Mouse (Mus musculus) embryonic facial prominence, embryonic 14.5 days (tissue): ENCODE measurements at regions not wholly inside any gene's neighbourhood (a gene's known extent, or its start where the extent isn't known, plus 50 kb on each side); places are given as distances from the start of the nearest gene placed in this dataset.

Experiments used
- ATAC-seq: fragments of 200-750 bp; cut with Nextera tagmentation; 2 replicates; pipeline ENCODE4 v1.8.0; 2017; ENCODE audit warnings: low read depth, moderate number of reproducible peaks, moderate TSS enrichment
- DNase-seq: peaks from one replicate; pipeline ENCODE4 v3.0.0-alpha.2; 2015; ENCODE audit warnings: low spot score
- H3K27ac ChIP-seq: fragments of 300-500 bp; sonication (generic); replicated peaks from 2 replicates; pipeline ENCODE4 v1.5.1; 2014; ENCODE audit warnings: low read depth, mild to moderate bottlenecking, low read length, moderate library complexity
- H3K27me3 ChIP-seq: fragments of 300-500 bp; sonication (generic); replicated peaks from 2 replicates; pipeline ENCODE4 v1.6.1; 2014; ENCODE audit warnings: low read length; ENCODE audit not compliant: control insufficient read depth, insufficient read depth
- H3K36me3 ChIP-seq: fragments of 300-500 bp; sonication (generic); 2 replicates; pipeline ENCODE4 v1.6.1; 2014; ENCODE audit warnings: low read length, mixed read lengths; ENCODE audit not compliant: control insufficient read depth, insufficient read depth
- H3K4me1 ChIP-seq: fragments of 300-500 bp; sonication (generic); 2 replicates; pipeline ENCODE4 v1.6.1; 2014; ENCODE audit warnings: antibody characterized with exemption, low read length; ENCODE audit not compliant: control insufficient read depth, insufficient read depth
- H3K4me2 ChIP-seq: fragments of 300-500 bp; sonication (generic); 2 replicates; pipeline ENCODE4 v1.6.1; 2014; ENCODE audit warnings: low read depth, mild to moderate bottlenecking, low read length, moderate library complexity, mixed read lengths
- H3K4me3 ChIP-seq: fragments of 300-500 bp; sonication (generic); 2 replicates; pipeline ENCODE4 v1.5.1; 2014; ENCODE audit warnings: low read depth, mild to moderate bottlenecking, low read length
- H3K9ac ChIP-seq: fragments of 300-500 bp; sonication (generic); 2 replicates; pipeline ENCODE4 v1.6.1; 2014; ENCODE audit warnings: low read depth, mild to moderate bottlenecking, low read length, moderate library complexity, mixed read lengths
- H3K9me3 ChIP-seq: fragments of 300-500 bp; sonication (generic); 2 replicates; pipeline ENCODE4 v1.6.1; 2016; ENCODE audit warnings: low read length; ENCODE audit not compliant: control insufficient read depth
- WGBS: fragments of 180-500 bp; shearing (Covaris S2); extraction: QIAGEN DNeasy Blood & Tissue Kit; methylation state at CpG from one replicate; pipeline ENCODE4 v1.1.7; 2014; 5-methylcytosine and 5-hydroxymethylcytosine counted together

- WGBS: 78% methylated on average over 3 of the region's 3 CpGs
- ATAC-seq (no peak), DNase-seq (no peak)
- no peaks in the 10 kb centered on the region for H3K4me1 ChIP-seq
- H3K4me2 ChIP-seq: no peak overlapping the region
- H3K27ac ChIP-seq: no peak overlapping the region
- H3K9me3 ChIP-seq: no peaks in the 10 kb centered on the region
- no peaks in the 10 kb centered on the region for H3K36me3 ChIP-seq
- H3K9ac ChIP-seq: no peak overlapping the region
- H3K27me3 ChIP-seq: no peaks in the 10 kb centered on the region
- H3K4me3 ChIP-seq: no peak overlapping the region
These were observed 483.3 kb downstream of the Sox2 start for GRCm38 (mm10) chr3:35133477-35133876.

DNA sequence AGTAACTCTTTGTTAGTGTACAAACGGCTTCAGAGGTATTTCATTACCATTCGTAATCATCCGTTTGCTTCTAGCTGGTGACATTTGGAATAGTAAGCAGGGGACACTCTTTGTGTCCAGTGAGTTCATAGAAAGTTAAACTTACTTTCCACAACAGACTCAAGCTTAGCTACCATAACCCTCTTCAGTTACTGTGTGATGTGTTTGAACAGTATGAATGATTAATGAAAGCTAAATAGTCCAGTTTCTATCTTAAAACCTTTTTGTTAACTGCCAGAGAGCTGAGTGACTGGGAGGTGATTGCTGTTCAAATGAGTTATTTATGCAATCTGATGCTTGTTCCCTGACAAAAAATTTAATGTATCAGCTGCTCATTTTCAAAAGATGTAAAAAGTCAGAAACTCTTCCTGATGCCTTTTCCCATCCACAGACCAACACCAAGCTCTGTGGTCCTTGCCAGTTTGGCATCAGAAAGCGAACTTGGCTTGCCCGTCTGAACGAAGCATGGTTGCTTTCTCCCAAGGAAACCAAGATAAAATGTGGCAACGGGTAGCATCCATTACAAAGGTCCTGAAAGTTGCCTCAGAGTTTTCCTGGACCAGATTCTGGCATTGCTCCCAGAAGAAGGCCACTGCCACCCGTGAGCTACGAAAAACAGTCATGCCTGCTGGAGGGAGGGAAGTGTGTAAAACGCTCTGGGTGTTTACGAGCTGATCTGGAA lies 491.5 kb downstream of the Sox2 start:
- H3K9me3 ChIP-seq: 0 out of 2 replicates have a peak, but pooled peaks cover 6% of the 10 kb centered on the region

DNA sequence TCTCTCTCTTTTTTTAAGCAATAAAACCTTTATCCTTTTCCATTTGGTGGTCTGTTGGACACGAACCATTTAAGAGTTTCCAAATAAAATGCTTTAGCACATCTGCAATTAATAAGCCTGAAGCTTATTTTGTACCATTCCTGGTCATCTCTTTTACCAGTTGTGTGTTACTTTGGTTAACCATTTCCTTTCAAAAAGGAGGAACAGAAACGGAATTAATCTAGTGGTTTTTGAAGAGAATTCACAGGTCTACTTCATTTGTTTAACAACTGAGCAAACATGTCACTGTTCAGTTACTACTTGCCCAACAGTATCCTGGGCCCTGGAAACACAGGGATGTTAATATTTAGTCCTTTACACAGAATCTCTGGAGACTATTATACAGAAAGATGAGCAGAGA lies 492.5 kb downstream of the Sox2 start:
- ATAC-seq: no peak
- H3K4me3 ChIP-seq: no peak overlapping the region
- H3K9me3 ChIP-seq: 0 out of 2 replicates have a peak, but pooled peaks cover 6% of the 10 kb centered on the region
- no peaks in the 10 kb centered on the region for H3K27me3 ChIP-seq
- no peak overlapping the region for H3K27ac ChIP-seq
- H3K9ac ChIP-seq: no peak overlapping the region
- no peaks in the 10 kb centered on the region for H3K36me3 ChIP-seq
- no peaks in the 10 kb centered on the region for H3K4me1 ChIP-seq
- 39% methylated on average over 2 of the region's 2 CpGs for WGBS
- no peak overlapping the region for H3K4me2 ChIP-seq
- DNase-seq: no peak

More for the DNA sequence above, 491.5 kb downstream of the Sox2 start:
- DNase-seq: no peak
- H3K9ac ChIP-seq: no peak overlapping the region
- H3K36me3 ChIP-seq: no peaks in the 10 kb centered on the region
- H3K27me3 ChIP-seq: no peaks in the 10 kb centered on the region
- H3K4me1 ChIP-seq: no peaks in the 10 kb centered on the region
- H3K27ac ChIP-seq: no peak overlapping the region
- ATAC-seq: no peak
- H3K4me3 ChIP-seq: no peak overlapping the region
- no peak overlapping the region for H3K4me2 ChIP-seq
- 64% methylated on average over 11 of the region's 11 CpGs for WGBS

DNA sequence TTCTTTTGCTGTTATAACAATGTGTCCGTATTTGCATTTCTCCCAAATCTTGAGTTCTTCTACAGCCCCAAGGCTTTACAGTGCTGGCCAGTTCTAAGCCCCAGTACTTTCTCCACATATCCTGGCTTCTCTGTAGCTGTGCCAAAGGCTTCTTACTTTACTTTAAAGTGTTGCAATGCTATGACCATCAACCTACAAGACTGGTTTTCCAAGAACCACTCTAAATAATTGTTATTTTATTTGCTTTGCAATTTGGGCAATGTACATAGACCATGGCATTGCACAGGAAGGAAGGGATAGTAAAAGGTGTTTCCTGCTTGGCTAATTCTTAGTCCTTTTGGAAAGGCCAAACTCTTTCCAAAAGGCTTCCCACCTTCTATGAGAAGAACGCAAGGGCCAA lies 495.4 kb downstream of the Sox2 start:
- DNase-seq (no peak), ATAC-seq (no peak)
- Histone ChIP-seq H3K4me1 (no peaks in the 10 kb centered on the region; the same call in 1 of the 2 replicates), H3K36me3 (no peaks in the 10 kb centered on the region), H3K9me3 (0 out of 2 replicates have a peak, but pooled peaks cover 6% of the 10 kb centered on the region), H3K9ac (no peak overlapping the region), H3K4me3 (no peak overlapping the region), H3K4me2 (no peak overlapping the region), H3K27me3 (no peaks in the 10 kb centered on the region), H3K27ac (no peak overlapping the region)
- WGBS: 90% methylated on average over 2 of the region's 2 CpGs

DNA sequence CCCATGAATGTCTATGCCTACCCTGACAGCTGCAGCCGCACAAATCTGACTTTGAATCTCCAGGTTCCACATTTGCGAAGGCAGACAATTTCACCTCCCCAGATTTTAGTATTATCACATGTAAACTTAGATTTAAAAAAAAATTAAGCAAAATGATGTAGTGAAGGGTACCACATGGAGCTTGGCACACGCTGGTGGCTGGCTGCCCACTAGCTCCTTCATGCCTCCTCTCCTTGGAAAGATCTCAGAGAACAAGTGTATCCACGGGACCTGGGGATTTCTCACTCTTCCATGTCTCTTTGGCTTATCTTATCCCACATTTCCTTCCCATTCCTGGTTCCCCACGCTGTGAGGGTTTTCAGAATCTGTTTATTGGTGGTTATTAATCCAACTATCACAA lies 496.5 kb downstream of the Sox2 start:
- H3K27me3 ChIP-seq: no peaks in the 10 kb centered on the region
- no peak overlapping the region for H3K27ac ChIP-seq
- ATAC-seq: no peak
- 0 out of 2 replicates have a peak, but pooled peaks cover 6% of the 10 kb centered on the region for H3K9me3 ChIP-seq
- no peaks in the 10 kb centered on the region; the same call in 1 of the 2 replicates for H3K4me1 ChIP-seq
- no peak overlapping the region for H3K4me2 ChIP-seq
- DNase-seq: no peak
- no peak overlapping the region for H3K9ac ChIP-seq
- WGBS: 85% methylated on average over 5 of the region's 5 CpGs
- no peaks in the 10 kb centered on the region for H3K36me3 ChIP-seq
- H3K4me3 ChIP-seq: no peak overlapping the region

GRCm38 (mm10) chr3:35149251-35149691 lies 499.1 kb downstream of the Sox2 start:
- Histone ChIP-seq H3K4me1 (no peaks in the 10 kb centered on the region; the same call in 1 of the 2 replicates), H3K9me3 (0 out of 2 replicates have a peak, but pooled peaks cover 6% of the 10 kb centered on the region), H3K4me2 (0 out of 2 replicates have a peak overlapping the region, but pooled peaks have one; percentile 18), H3K9ac (no peak overlapping the region), H3K27me3 (no peaks in the 10 kb centered on the region), H3K36me3 (no peaks in the 10 kb centered on the region), H3K4me3 (no peak overlapping the region), H3K27ac (no peak overlapping the region)
- ATAC-seq: no peak
- 54% methylated on average over 12 of the region's 12 CpGs for WGBS
- DNase-seq: peak; percentile 75

DNA sequence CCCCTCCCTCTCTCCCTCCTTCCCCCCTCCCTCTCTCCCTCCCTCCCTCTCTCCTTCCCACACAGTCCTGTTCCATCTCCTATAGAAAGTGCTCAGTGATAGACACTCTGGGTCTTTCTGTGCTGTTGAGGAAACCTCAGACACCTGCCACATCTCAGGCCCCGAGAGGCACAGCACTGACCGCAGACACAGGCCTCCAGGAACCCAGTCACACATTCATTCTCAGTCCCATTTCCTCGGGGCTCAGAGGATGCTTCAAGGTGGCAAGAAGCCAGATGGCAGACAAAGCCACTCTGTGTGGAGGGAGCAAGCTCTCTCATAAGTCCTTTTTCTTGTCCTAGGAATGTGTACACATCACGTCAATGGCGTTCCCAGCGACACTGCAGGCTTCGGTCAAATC lies 502.0 kb downstream of the Sox2 start:
- 74% methylated on average over 7 of the region's 7 CpGs for WGBS
- Histone ChIP-seq H3K9me3 (no peaks in the 10 kb centered on the region), H3K27me3 (no peaks in the 10 kb centered on the region), H3K4me2 (no peak overlapping the region), H3K36me3 (no peaks in the 10 kb centered on the region), H3K4me1 (no peaks in the 10 kb centered on the region; the same call in 1 of the 2 replicates), H3K9ac (no peak overlapping the region), H3K4me3 (no peak overlapping the region), H3K27ac (no peak overlapping the region)
- ATAC-seq (0 out of 2 replicates have a peak, but pooled peaks have one; percentile 30), DNase-seq (peak; percentile 14)

DNA sequence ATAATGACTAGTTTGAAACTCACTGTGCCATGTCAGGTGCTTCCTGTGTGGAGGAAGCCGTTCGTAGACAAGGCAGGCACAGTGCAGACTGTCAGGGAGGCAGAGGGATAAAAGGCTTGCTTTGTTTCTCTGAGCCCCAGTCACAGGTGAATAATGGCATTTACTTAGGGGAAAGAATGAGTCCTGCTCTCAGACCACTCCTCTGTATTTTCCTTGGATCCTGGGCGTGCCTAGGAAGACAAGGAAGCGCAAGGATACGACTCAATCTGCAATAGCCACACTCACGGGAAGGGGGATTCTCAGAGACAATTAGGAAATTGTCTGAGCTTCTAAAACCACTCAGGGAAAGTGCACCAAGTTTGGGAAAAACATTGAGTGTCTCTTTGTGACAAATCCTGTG lies 504.1 kb downstream of the Sox2 start:
- H3K4me1 ChIP-seq: no peaks in the 10 kb centered on the region; the same call in 1 of the 2 replicates
- H3K36me3 ChIP-seq: no peaks in the 10 kb centered on the region
- DNase-seq (no peak), ATAC-seq (no peak)
- H3K9me3 ChIP-seq: no peaks in the 10 kb centered on the region
- H3K27ac ChIP-seq: no peak overlapping the region
- H3K9ac ChIP-seq: no peak overlapping the region
- WGBS: 29% methylated on average over 6 of the region's 6 CpGs
- no peak overlapping the region for H3K4me3 ChIP-seq
- no peaks in the 10 kb centered on the region for H3K27me3 ChIP-seq
- no peak overlapping the region for H3K4me2 ChIP-seq

GRCm38 (mm10) chr3:35168676-35169075 lies 518.5 kb downstream of the Sox2 start:
- Histone ChIP-seq H3K4me2 (no peak overlapping the region), H3K9me3 (no peaks in the 10 kb centered on the region), H3K9ac (no peak overlapping the region), H3K27ac (no peak overlapping the region), H3K4me1 (no peaks in the 10 kb centered on the region), H3K36me3 (no peaks in the 10 kb centered on the region), H3K27me3 (no peaks in the 10 kb centered on the region), H3K4me3 (no peak overlapping the region)
- no peak for DNase-seq
- 88% methylated on average over 1 of the region's 1 CpGs for WGBS
- no peak for ATAC-seq
